Mouse (Mus musculus) frontal cortex, postnatal 25 days (tissue): Measurements from ENCODE around the gene Abhd2.

Experiments used
- DNase-seq, 2 experiments: peaks; one replicate each; pipeline ENCODE4 v3.0.0; 2022; ENCODE audit warnings: low spot score in 2 of 2

Gene Abhd2

GRCm38 (mm10) chr7:79293605-79294232 lies 20.7 kb downstream of the Abhd2 start:
- DNase-seq, result no peak

DNA sequence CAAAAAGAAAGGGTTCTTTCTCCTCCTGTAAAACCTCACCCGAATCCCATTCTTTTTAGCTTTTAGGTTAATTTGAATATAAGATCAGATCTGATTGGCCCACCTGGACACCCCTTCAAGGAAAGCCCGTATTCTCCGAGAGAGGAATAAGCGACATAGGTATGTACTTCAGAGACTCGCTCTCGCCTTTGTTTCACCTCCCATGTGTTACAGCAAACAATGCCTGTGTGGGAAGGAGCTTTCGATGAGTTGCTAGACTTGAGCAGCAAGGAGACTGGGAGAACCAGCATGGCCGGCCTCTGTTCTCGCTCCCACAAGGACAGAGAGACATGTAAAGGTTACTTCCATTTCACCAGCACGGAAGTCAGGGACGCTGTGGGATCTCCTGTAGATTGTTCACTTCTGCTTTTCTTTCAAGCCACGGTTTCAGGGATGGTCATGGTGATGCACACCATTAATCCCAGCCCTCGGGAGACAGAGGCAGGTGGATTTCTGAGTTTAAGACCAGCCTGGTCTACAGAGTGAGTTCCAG lies 21.5 kb downstream of the Abhd2 start:
- DNase-seq, result no peak

- DNase-seq, result no peak
Measured at GRCm38 (mm10) chr7:79295196-79295826, 22.3 kb downstream of the Abhd2 start.

GRCm38 (mm10) chr7:79298681-79299080 lies 25.7 kb downstream of the Abhd2 start:
- DNase-seq, result no peak

DNA sequence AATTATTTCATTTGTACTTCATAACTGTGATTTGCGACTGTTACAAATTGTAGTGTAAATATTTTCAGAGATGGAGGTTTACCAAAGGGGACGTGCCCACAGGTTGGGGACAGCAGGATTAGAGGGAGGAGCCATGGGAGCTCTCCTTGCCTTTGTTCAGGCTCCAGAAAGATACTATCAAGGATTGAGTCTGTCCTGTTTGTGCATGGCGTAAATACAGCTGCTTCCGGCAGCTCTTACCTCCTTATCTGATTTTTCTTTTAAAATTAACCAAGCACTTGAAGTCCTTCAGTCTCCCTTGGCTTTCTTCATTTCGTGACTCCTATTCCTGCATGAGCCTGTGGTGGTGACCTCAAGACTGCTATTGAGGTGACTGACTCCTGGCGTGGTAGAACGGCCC lies 26.5 kb downstream of the Abhd2 start:
- no peak for DNase-seq

- DNase-seq, result no peak
Measured at GRCm38 (mm10) chr7:79300432-79301151, 27.6 kb downstream of the Abhd2 start.

DNA sequence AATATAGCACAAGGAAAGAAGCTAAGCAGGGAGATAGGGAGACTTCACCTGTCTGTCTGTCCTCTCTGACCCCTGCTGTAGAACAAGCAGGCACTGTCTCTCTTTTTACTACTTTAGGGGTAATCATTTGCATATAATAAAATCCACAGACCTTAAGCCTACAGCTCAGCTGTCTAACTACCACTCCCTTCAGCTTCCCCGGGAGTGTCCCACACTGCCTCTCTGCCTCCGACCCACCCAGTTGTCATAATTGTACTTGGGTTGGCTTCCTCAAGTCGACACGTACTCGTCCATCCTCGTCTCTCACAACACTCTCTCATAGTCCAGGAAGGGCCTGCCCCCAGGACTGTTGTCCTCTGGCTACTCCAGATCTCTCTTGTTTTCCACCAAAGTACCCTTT lies 29.1 kb downstream of the Abhd2 start:
- no peak for DNase-seq

- no peak for DNase-seq
Measured at GRCm38 (mm10) chr7:79302586-79302985, 29.6 kb downstream of the Abhd2 start.

DNA sequence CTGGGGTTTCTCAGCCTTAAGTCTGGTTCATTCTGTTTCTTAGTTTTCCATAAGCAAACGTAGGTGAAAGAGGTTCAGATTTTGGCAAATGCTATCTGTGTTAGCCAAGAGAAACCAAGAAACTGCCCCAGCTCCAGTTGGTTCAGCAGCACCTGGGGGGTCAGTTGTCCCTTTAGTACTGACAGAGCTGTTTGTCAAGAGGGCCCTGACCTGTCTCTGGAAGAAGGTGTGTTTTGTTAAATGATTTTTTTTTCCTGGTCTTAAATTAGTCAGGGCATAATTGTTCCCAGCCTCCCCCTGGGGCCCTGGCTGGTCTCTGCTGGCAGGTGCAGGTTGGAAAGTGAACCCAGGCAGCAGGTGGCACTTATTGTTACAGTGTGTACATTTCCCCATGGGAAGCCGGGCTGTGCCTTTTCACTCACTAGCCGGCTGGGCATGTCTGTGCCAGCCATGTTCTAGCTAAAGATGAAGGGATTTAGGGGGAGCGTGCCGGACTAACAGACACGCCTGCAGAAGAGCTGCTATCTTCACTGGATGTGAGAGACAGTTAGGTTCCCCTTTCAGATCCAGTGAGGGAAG lies 30.3 kb downstream of the Abhd2 start:
- DNase-seq, result no peak

- DNase-seq, result no peak
Measured at GRCm38 (mm10) chr7:79308455-79309030, 35.5 kb downstream of the Abhd2 start.

DNA sequence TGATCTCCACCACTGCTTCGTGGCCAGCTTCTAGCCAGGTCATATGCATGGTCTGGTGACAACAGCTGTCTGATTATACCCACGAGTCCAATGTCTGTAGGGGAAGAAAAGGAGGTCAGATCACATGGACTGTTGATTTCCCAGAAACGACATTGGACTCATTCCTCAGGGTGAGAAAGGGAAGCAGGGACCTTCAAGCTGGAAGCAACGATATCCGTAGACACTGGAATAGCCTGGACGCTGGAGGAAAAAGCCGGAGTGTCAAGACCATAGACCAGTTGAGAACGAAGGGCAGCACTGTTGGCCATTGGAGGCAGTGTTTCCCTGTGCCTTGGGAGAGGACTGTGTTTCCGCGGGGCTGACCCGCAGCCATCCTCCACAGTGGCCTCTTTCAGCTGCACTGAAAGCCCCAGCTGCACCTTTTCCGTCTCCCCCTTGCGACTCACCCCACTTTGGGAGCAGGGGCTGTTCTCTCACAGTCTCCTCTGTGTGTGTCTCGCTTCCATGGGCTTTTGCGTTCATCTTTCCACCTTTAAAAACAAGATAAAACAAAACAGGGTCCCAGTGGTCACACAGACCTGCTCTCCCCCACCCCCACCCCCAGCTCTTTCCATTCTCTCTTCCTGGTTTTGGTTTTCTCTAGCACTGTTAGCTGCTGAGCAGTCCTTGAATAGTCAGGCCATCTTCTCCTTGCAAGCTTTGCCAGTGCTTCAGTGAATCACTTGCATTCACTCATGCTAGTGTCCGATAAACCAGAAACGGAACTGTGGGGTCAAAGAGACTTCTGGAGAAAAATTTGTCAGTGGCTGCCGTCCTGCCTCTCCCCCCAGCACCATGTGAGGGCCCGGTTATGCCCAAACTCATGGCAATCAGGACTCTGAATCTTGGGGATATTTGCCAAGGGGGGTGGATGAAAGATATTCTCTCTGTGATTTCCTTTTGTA lies 36.5 kb downstream of the Abhd2 start:
- no peak for DNase-seq

DNA sequence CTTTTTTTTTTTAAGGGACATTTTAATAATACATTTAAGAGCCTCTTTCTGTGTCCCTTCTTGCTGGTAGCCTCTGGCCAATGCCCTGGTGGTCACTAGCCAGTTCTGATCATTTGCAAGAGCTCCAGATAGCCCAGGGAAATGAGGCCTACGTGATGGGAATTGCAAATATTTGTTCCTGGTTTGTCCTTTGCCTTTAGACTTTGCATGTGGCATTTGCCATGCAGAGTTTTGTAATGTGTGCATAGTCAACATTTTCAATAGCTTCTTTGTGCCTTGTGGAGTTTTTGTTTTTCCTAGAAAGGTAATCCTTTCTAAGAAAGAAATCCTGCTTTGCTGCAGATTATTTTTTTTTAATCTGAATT lies 37.2 kb downstream of the Abhd2 start:
- DNase-seq, result no peak

DNA sequence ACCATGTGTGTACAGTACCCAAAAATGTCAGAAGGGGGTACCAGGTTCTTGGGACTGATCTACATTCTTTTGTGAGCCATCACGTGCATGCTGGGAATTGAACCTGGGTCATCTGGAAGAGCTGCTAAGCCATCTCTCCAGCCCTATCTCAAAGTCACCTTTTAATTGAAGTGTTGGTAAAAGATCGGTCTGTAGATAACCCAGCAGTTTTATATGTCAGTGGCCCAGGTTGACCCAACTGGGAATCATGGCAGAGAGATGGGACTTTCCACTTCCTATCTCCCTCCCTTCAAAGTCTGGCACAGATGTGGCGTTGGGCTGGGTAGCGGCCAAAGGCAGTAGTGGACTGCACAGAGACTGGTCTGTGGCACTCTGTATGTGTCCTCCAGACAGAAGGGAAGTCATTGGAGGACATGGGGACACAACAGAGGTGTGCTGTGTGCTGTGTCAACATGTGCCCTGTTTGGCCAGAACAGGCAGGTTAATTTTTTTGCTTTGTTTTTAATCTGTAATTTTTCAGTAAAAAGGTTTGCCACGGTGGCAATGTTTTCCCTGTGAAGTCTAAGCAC lies 38.5 kb downstream of the Abhd2 start:
- DNase-seq, result no peak

DNA sequence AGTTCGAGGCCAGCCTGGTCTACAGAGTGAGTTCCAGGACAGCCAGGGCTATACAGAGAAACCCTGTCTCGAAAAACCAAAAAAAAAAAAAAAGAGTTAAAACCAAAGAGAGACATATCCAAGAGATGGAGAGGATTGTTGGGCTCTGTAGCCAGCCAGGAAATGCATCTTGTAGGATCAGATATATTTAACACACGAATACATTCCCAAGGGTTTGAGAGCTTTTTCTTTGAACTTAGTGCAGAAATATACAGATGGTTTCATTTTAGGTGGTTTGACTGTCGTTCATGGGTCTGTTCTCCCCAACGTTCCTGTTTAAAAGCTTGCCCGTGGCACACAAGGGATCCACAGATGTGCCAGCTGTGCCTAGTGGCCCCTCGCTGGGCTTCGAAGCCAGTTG lies 39.2 kb downstream of the Abhd2 start:
- DNase-seq, result no peak

GRCm38 (mm10) chr7:79313519-79314059 lies 40.6 kb downstream of the Abhd2 start:
- DNase-seq, result no peak

DNA sequence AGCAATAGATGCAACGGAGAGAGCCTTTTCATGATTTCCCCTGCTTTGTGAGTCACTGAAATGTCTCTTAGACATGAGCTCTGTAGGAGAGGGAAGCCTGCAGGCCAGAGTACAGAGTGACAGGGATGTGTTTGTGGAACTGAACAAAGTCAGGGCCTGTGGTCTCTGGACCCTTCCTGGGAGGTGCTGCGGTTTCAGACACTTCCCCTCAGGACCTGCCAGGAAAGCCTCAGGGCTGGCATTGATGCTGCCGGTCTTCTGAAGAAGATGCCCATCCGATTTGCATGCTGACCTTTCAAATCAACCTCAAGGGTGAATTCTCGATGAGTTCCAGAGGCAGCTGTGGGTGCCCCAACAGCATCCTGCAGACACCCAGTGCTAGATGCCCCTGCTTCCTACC lies 41.5 kb downstream of the Abhd2 start:
- DNase-seq, result no peak

DNA sequence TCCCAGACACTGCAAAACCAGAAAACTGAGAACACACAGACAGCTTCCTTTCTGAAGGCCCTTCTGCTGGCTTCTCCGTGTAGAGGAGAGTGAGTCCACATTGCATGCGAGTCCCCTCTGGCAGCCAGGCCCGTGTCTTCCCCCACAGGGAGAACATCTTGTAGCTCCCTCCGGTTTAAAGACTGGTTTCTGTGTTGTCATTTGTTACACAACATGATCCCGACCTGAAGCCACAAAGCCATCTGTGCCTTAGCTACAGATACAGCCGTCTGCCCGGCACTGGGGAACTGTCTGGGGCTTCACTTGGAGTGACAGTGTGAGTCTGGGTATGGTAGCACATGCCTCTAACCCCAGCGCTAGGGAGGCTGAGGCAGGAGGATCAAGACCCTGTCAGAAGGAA lies 42.1 kb downstream of the Abhd2 start:
- no peak for DNase-seq

GRCm38 (mm10) chr7:79316069-79316695 lies 43.2 kb downstream of the Abhd2 start:
- no peak for DNase-seq

DNA sequence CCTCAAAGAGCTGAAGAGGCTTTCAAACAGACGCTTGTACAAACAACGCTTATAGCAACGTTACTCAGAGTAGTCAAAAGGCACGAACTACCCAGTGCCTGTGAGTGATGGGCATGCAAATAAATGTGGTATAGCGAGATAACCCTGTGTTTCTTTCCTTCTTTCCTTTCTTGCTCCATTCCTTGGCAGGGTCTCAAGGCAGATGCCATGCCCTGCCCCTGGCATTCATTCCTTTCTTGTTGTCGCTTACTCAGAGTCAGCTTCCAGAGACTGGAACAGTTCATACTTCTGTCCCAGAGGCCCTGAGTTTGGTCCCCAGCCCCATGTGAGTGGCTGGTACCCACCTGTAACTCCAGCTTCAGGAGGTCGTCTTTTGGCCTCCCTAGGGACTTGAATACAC lies 44.6 kb downstream of the Abhd2 start:
- no peak for DNase-seq
